Mouse (Mus musculus) layer of hippocampus, adult 8-10 months (tissue): ENCODE measurements around the gene Zan. TPM values are rescaled to one million over a fixed set of nuclear protein-coding genes. Genes with fewer than 3 reads are reported as not detected.

Source experiments
- DNase-seq, 2 experiments: peaks; one replicate each; pipeline ENCODE4 v3.0.0; 2022; ENCODE audit warnings: low spot score in 2 of 2
- total RNA-seq, 4 experiments: library from RNA; stranded (reverse); gene quantifications; 2 replicates each; pipeline ENCODE4 v1.2.4; 2022

Gene Zan
- total RNA-seq, 4 experiments from 2014 or later = 0.16 to 0.22 (median 0.17) TPM

GRCm38 (mm10) chr5:137351394-137351793, 125.5 kb downstream of the Zan start:
- no peak for DNase-seq

GRCm38 (mm10) chr5:137351058-137351380, 125.8 kb downstream of the Zan start:
- DNase-seq = no peak

- DNase-seq = no peak
Observed at GRCm38 (mm10) chr5:137350205-137351057, 126.4 kb downstream of the Zan start.

GRCm38 (mm10) chr5:137349384-137350204, 127.3 kb downstream of the Zan start, which contains the start of gene Ephb4:
Ephb4 (plus strand) TSS chr5:137350109.
- peak; percentile 43 to 68 for DNase-seq

GRCm38 (mm10) chr5:137348482-137349383, 128.1 kb downstream of the Zan start:
- no peak for DNase-seq

- DNase-seq = no peak
Observed at GRCm38 (mm10) chr5:137347856-137348255, 129.0 kb downstream of the Zan start.

- no peak for DNase-seq
Observed at GRCm38 (mm10) chr5:137346983-137347382, 129.9 kb downstream of the Zan start.

- no peak for DNase-seq
Observed at GRCm38 (mm10) chr5:137346388-137346787, 130.5 kb downstream of the Zan start.

- no peak for DNase-seq
Observed at GRCm38 (mm10) chr5:137345821-137346220, 131.0 kb downstream of the Zan start.

GRCm38 (mm10) chr5:137343869-137344268, 133.0 kb downstream of the Zan start:
- DNase-seq = no peak

- DNase-seq = no peak
Observed at GRCm38 (mm10) chr5:137343412-137343811, 133.5 kb downstream of the Zan start.

GRCm38 (mm10) chr5:137342407-137343012, 134.4 kb downstream of the Zan start:
- DNase-seq = no peak

- DNase-seq = no peak
Observed at GRCm38 (mm10) chr5:137340222-137340621, 136.6 kb downstream of the Zan start.

- no peak for DNase-seq
Observed at GRCm38 (mm10) chr5:137339290-137339979, 137.4 kb downstream of the Zan start.

- DNase-seq = no peak
Observed at GRCm38 (mm10) chr5:137338663-137339289, 138.1 kb downstream of the Zan start.

GRCm38 (mm10) chr5:137338256-137338655, 138.6 kb downstream of the Zan start:
- peak; percentile 87 to 89 for DNase-seq

GRCm38 (mm10) chr5:137337190-137337589, 139.7 kb downstream of the Zan start:
- DNase-seq = no peak

GRCm38 (mm10) chr5:137335066-137335465, 141.8 kb downstream of the Zan start:
- DNase-seq = no peak

- no peak for DNase-seq
Observed at GRCm38 (mm10) chr5:137334317-137334716, 142.5 kb downstream of the Zan start.
